Mouse (Mus musculus): Measurements from ENCODE around the gene Wdr83.

- peak in 1 of 2 experiments; percentile 25; a peak in 1 of 4 replicates for TF ChIP-seq POLR2A (IDR thresholded peaks at IDR 0.05; ENCODE audit: control insufficient read depth in 1 of 2, insufficient read depth in 1 of 2, low read depth in 1 of 2, low read length in 2 of 2, poor library complexity in 1 of 2)
- no peak for TF ChIP-seq USF1 (IDR thresholded peaks at IDR 0.05; ENCODE audit: low read depth, low read length)
Measured at GRCm38 (mm10) chr8:85084633-85085032, 3.5 kb upstream of the Wdr83 start.
